Mouse (Mus musculus) thymus, postnatal 10 days (tissue): ENCODE data around the gene Hspa5.
"Not testable (repeated sequence)": the region's sequence is repeated elsewhere in the genome, so short reads cannot be mapped to it uniquely, and the experiment has no call there.

ENCODE experiments used
- DNase-seq, 2 experiments: peaks; one replicate each; pipeline ENCODE4 v3.0.0; 2021; ENCODE audit warnings: low spot score in 2 of 2

The Hspa5 gene

GRCm38 (mm10) chr2:34771368-34772226 lies at the start of gene Hspa5:
Gene Hspa5 (plus strand): TSS chr2:34771970.
- peak; percentile 96 to 99 for DNase-seq

GRCm38 (mm10) chr2:34725269-34725668 lies 46.5 kb upstream of the Hspa5 start:
- DNase-seq: no peak

GRCm38 (mm10) chr2:34727045-34727728 lies 44.6 kb upstream of the Hspa5 start:
- DNase-seq: no peak

GRCm38 (mm10) chr2:34736626-34737025 lies 35.1 kb upstream of the Hspa5 start:
- no peak for DNase-seq

- DNase-seq: no peak
Observed at GRCm38 (mm10) chr2:34737911-34738310, 33.9 kb upstream of the Hspa5 start.

- DNase-seq: no peak
Observed at GRCm38 (mm10) chr2:34739684-34740391, 31.9 kb upstream of the Hspa5 start.

GRCm38 (mm10) chr2:34741390-34742159 lies 30.2 kb upstream of the Hspa5 start:
- DNase-seq: no peak

GRCm38 (mm10) chr2:34742675-34743074 lies 29.1 kb upstream of the Hspa5 start:
- no peak for DNase-seq

GRCm38 (mm10) chr2:34744476-34744875 lies 27.3 kb upstream of the Hspa5 start:
- DNase-seq: peak in 1 of 2 experiments; percentile 6

- DNase-seq: no peak
Observed at GRCm38 (mm10) chr2:34745673-34746072, 26.1 kb upstream of the Hspa5 start.

- no peak for DNase-seq
Observed at GRCm38 (mm10) chr2:34748479-34748878, 23.3 kb upstream of the Hspa5 start.

- no peak for DNase-seq
Observed at GRCm38 (mm10) chr2:34750245-34750644, 21.5 kb upstream of the Hspa5 start.

GRCm38 (mm10) chr2:34753811-34754550 lies 17.8 kb upstream of the Hspa5 start:
- peak; percentile 77 to 88 for DNase-seq

GRCm38 (mm10) chr2:34754551-34755358 lies 17.0 kb upstream of the Hspa5 start, which contains the start of gene Gapvd1:
Gene Gapvd1 (minus strand): TSS chr2:34755232.
- DNase-seq: peak; percentile 15

GRCm38 (mm10) chr2:34757341-34757740 lies 14.4 kb upstream of the Hspa5 start:
- DNase-seq: no peak

- DNase-seq: not testable (repeated sequence)
Observed at GRCm38 (mm10) chr2:34761272-34761671, 10.5 kb upstream of the Hspa5 start.

GRCm38 (mm10) chr2:34762174-34762573 lies 9.6 kb upstream of the Hspa5 start:
- no peak for DNase-seq

GRCm38 (mm10) chr2:34762872-34763271 lies 8.9 kb upstream of the Hspa5 start:
- DNase-seq: no peak

- DNase-seq: no peak
Observed at GRCm38 (mm10) chr2:34764801-34765200, 7.0 kb upstream of the Hspa5 start.

GRCm38 (mm10) chr2:34770049-34770448 lies 1.7 kb upstream of the Hspa5 start:
- no peak for DNase-seq
